Mouse (Mus musculus) forebrain, postnatal 0 days (tissue): ENCODE measurements at regions not wholly inside any gene's neighbourhood (a gene's known extent, or its start where the extent isn't known, plus 50 kb on each side); places are given as distances from the start of the nearest gene placed in this dataset.

ENCODE experiments used
- ATAC-seq: fragments of 200-750 bp; cut with Nextera tagmentation; 2 replicates; pipeline ENCODE4 v1.8.0; 2017; ENCODE audit warnings: mild to moderate bottlenecking, moderate library complexity
- DNase-seq: peaks from one replicate; pipeline ENCODE4 v3.0.0-alpha.2; 2015
- H3K27ac ChIP-seq: fragments of 300-500 bp; sonication (generic); 2 replicates; pipeline ENCODE4 v1.5.1; 2014; ENCODE audit warnings: low read depth, mild to moderate bottlenecking, antibody characterized with exemption, low read length, moderate library complexity, mixed read lengths
- H3K27me3 ChIP-seq: fragments of 300-500 bp; sonication (generic); 2 replicates; pipeline ENCODE4 v1.6.1; 2014; ENCODE audit warnings: mild to moderate bottlenecking, low read length, mixed read lengths; ENCODE audit not compliant: insufficient read depth
- H3K36me3 ChIP-seq: fragments of 300-500 bp; sonication (generic); 2 replicates; pipeline ENCODE4 v1.6.1; 2014; ENCODE audit warnings: mild to moderate bottlenecking, moderate library complexity; ENCODE audit not compliant: insufficient read depth
- H3K4me1 ChIP-seq: fragments of 300-500 bp; sonication (generic); 2 replicates; pipeline ENCODE4 v1.6.1; 2014; ENCODE audit warnings: antibody characterized with exemption; ENCODE audit not compliant: insufficient read depth
- H3K4me2 ChIP-seq: fragments of 300-500 bp; sonication (generic); 2 replicates; pipeline ENCODE4 v1.6.1; 2014; ENCODE audit warnings: low read depth, mild to moderate bottlenecking, moderate library complexity
- H3K4me3 ChIP-seq: fragments of 300-500 bp; sonication (generic); 2 replicates; pipeline ENCODE4 v1.5.1; 2014; ENCODE audit warnings: low read depth, low read length, mixed read lengths
- H3K9ac ChIP-seq: fragments of 300-500 bp; sonication (generic); 2 replicates; pipeline ENCODE4 v1.6.1; 2014; ENCODE audit warnings: mild to moderate bottlenecking
- H3K9me3 ChIP-seq: fragments of 300-500 bp; sonication (generic); 2 replicates; pipeline ENCODE4 v1.6.1; 2016; ENCODE audit warnings: low read length
- CTCF ChIP-seq: sonication (generic); IDR thresholded peaks from 2 replicates; pipeline ENCODE4 v1.5.1; 2016; ENCODE audit warnings: antibody characterized with exemption, control low read depth, low read depth
- WGBS: fragments of 180-500 bp; shearing (Covaris S2); extraction: QIAGEN DNeasy Blood & Tissue Kit; methylation state at CpG from one replicate; pipeline ENCODE4 v1.1.7; 2014; 5-methylcytosine and 5-hydroxymethylcytosine counted together

DNA sequence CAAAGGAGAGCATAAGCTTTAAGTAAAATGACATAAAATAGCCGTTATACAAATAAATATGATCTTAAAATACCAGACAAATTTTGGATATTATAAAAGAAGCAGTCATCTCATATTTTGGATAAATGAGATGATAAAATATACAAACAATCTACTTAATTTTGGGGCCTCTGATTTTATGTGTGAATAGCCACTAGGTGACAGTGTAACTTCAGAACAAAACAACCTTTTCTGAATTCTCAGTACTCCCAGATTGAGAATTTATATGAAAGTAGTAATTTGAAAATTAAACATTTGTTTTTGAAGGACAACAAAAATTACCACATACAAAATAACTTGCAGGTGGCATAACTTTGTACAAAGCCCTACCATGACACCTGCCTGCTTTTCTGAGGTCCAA, 216.8 kb downstream of the Cox7c start:
- Histone ChIP-seq H3K9ac (no peak overlapping the region), H3K4me1 (no peaks in the 10 kb centered on the region), H3K9me3 (no peaks in the 10 kb centered on the region), H3K36me3 (no peaks in the 10 kb centered on the region), H3K4me3 (no peak overlapping the region), H3K27ac (no peak overlapping the region), H3K4me2 (no peak overlapping the region), H3K27me3 (no peaks in the 10 kb centered on the region)
- WGBS: 89% methylated on average over 1 of the region's 1 CpGs
- peak; percentile 39 for DNase-seq
- peak; percentile 71 for TF ChIP-seq CTCF
- ATAC-seq: no peak
